Mouse (Mus musculus): ENCODE data around the gene Rpain.

GRCm38 (mm10) chr11:70972586-70972985, 2.6 kb downstream of the Rpain start:
- TF ChIP-seq CTCF (IDR thresholded peaks at IDR 0.05; ENCODE audit: low read depth, low read length) (no peak), POLR2A (IDR thresholded peaks at IDR 0.05; ENCODE audit: insufficient read depth, low read length) (no peak)

All from ES-Bruce4 (cell line).